Mouse (Mus musculus): ENCODE data around the gene Calcoco2. TPM values are rescaled to one million over a fixed set of nuclear protein-coding genes. Genes with fewer than 3 reads are reported as not detected.
"Not testable (repeated sequence)": the region's sequence is repeated elsewhere in the genome, so short reads cannot be mapped to it uniquely, and the experiment has no call there.

Calcoco2 gene
- polyA plus RNA-seq (2015; fragmentation: Nextera tagmentation; extraction: Ambion mirVana), result not detected in 2 replicates

GRCm38 (mm10) chr11:96111751-96112150 is at the start of gene Calcoco2:
TSS of gene Calcoco2 (minus strand) at chr11:96111964.
- Histone ChIP-seq H3K36me3 (no peaks in the 10 kb centered on the region), H3K4me2 (no peak within 1 kb of the TSS), H3K27me3 (no peaks in the 10 kb centered on the region), H3K4me1 (replicated peaks) (no peaks in the 10 kb centered on the region), H3K27ac (no peak within 1 kb of the TSS), H3K9me3 (no peaks in the 10 kb centered on the region), H3K9ac (no peak within 1 kb of the TSS), H3K4me3 (no peak within 1 kb of the TSS)
- no peak for ATAC-seq (ENCODE audit: low FRiP score)
- WGBS, result 45% methylated on average over 14 of the region's 14 CpGs

- Histone ChIP-seq H3K4me1 (replicated peaks) (peaks cover 8% of the 10 kb centered on the region; the same call in 1 of the 2 replicates), H3K36me3 (no peaks in the 10 kb centered on the region), H3K4me3 (no peak overlapping the region), H3K27me3 (peaks cover 73% of the 10 kb centered on the region), H3K9ac (no peak overlapping the region), H3K4me2 (no peak overlapping the region), H3K27ac (no peak overlapping the region), H3K9me3 (no peaks in the 10 kb centered on the region)
- ATAC-seq (ENCODE audit: low FRiP score), result no peak
- 81% methylated on average over 6 of the region's 6 CpGs for WGBS
Measured at GRCm38 (mm10) chr11:96147471-96147870, 35.7 kb upstream of the Calcoco2 start.

GRCm38 (mm10) chr11:96145622-96146270 is 34.0 kb upstream of the Calcoco2 start:
- Histone ChIP-seq H3K27ac (no peak overlapping the region), H3K27me3 (peaks cover 62% of the 10 kb centered on the region), H3K4me3 (0 out of 2 replicates have a peak overlapping the region, but pooled peaks have one; percentile 7), H3K36me3 (no peaks in the 10 kb centered on the region), H3K4me2 (peak overlapping the region; percentile 36), H3K4me1 (replicated peaks) (peaks cover 10% of the 10 kb centered on the region; the same call in 1 of the 2 replicates), H3K9ac (peak overlapping the region; percentile 39; the same call in 1 of the 2 replicates), H3K9me3 (no peaks in the 10 kb centered on the region)
- WGBS, result 4% methylated on average over 15 of the region's 15 CpGs
- 0 out of 2 replicates have a peak, but pooled peaks have one; percentile 54 for ATAC-seq (ENCODE audit: low FRiP score)

GRCm38 (mm10) chr11:96143766-96144165 is 32.0 kb upstream of the Calcoco2 start:
- H3K27ac ChIP-seq, result no peak overlapping the region
- no peak overlapping the region for H3K4me2 ChIP-seq
- 64% methylated on average over 4 of the region's 4 CpGs for WGBS
- no peak overlapping the region for H3K4me3 ChIP-seq
- ATAC-seq (ENCODE audit: low FRiP score), result no peak
- no peaks in the 10 kb centered on the region for H3K36me3 ChIP-seq
- H3K4me1 ChIP-seq (replicated peaks), result peaks cover 12% of the 10 kb centered on the region; the same call in 1 of the 2 replicates
- no peaks in the 10 kb centered on the region for H3K9me3 ChIP-seq
- H3K27me3 ChIP-seq, result peaks cover 53% of the 10 kb centered on the region
- no peak overlapping the region for H3K9ac ChIP-seq

- Histone ChIP-seq H3K9me3 (no peaks in the 10 kb centered on the region), H3K4me1 (replicated peaks) (peaks cover 8% of the 10 kb centered on the region; the same call in 1 of the 2 replicates), H3K4me2 (no peak overlapping the region), H3K27me3 (peaks cover 24% of the 10 kb centered on the region), H3K9ac (no peak overlapping the region), H3K4me3 (no peak overlapping the region), H3K36me3 (no peaks in the 10 kb centered on the region), H3K27ac (no peak overlapping the region)
- no peak for ATAC-seq (ENCODE audit: low FRiP score)
- WGBS, result 24% methylated on average over 4 of the region's 4 CpGs
Measured at GRCm38 (mm10) chr11:96140726-96141175, 29.0 kb upstream of the Calcoco2 start.

GRCm38 (mm10) chr11:96135847-96136246 is 24.1 kb upstream of the Calcoco2 start:
- H3K27ac ChIP-seq, result no peak overlapping the region
- H3K4me2 ChIP-seq, result no peak overlapping the region
- ATAC-seq (ENCODE audit: low FRiP score), result no peak
- WGBS, result 90% methylated on average over 8 of the region's 8 CpGs
- peaks cover 27% of the 10 kb centered on the region for H3K27me3 ChIP-seq
- no peak overlapping the region for H3K4me3 ChIP-seq
- H3K4me1 ChIP-seq (replicated peaks), result peaks cover 9% of the 10 kb centered on the region
- H3K9me3 ChIP-seq, result no peaks in the 10 kb centered on the region
- no peak overlapping the region for H3K9ac ChIP-seq
- no peaks in the 10 kb centered on the region for H3K36me3 ChIP-seq

GRCm38 (mm10) chr11:96133239-96133865 is 21.6 kb upstream of the Calcoco2 start, which contains the start of gene Ttll6:
TSS of gene Ttll6 (plus strand) at chr11:96133786.
- WGBS, result 20% methylated on average over 16 of the region's 16 CpGs

GRCm38 (mm10) chr11:96130606-96131005 is 18.8 kb upstream of the Calcoco2 start:
- H3K36me3 ChIP-seq, result no peaks in the 10 kb centered on the region
- H3K4me1 ChIP-seq (replicated peaks), result peaks cover 7% of the 10 kb centered on the region
- H3K9me3 ChIP-seq, result no peaks in the 10 kb centered on the region
- no peak for ATAC-seq (ENCODE audit: low FRiP score)
- H3K4me3 ChIP-seq, result no peak overlapping the region
- peaks cover 33% of the 10 kb centered on the region for H3K27me3 ChIP-seq
- H3K27ac ChIP-seq, result no peak overlapping the region
- 69% methylated on average over 10 of the region's 10 CpGs for WGBS
- H3K9ac ChIP-seq, result no peak overlapping the region
- H3K4me2 ChIP-seq, result no peak overlapping the region

More at GRCm38 (mm10) chr11:96133239-96133865, 21.6 kb upstream of the Calcoco2 start, which contains the start of gene Ttll6:
- Histone ChIP-seq H3K27ac (no peak within 1 kb of the TSS), H3K4me3 (no peak within 1 kb of the TSS), H3K36me3 (no peaks in the 10 kb centered on the region), H3K9ac (no peak within 1 kb of the TSS), H3K4me2 (peak within 1 kb of the TSS; percentile 26), H3K27me3 (peaks cover 22% of the 10 kb centered on the region), H3K9me3 (no peaks in the 10 kb centered on the region), H3K4me1 (replicated peaks) (peaks cover 7% of the 10 kb centered on the region)
- no peak for ATAC-seq (ENCODE audit: low FRiP score)

- 2% methylated on average over 45 of the region's 45 CpGs for WGBS
- Histone ChIP-seq H3K4me3 (peak overlapping the region; percentile 40), H3K9me3 (no peaks in the 10 kb centered on the region), H3K4me1 (replicated peaks) (peaks cover 11% of the 10 kb centered on the region), H3K4me2 (peak overlapping the region; percentile 75), H3K9ac (peak overlapping the region; percentile 53; the same call in 1 of the 2 replicates), H3K36me3 (no peaks in the 10 kb centered on the region), H3K27ac (no peak overlapping the region), H3K27me3 (peaks cover 62% of the 10 kb centered on the region)
- no peak for ATAC-seq (ENCODE audit: low FRiP score)
Measured at GRCm38 (mm10) chr11:96124052-96124914, 12.5 kb upstream of the Calcoco2 start.

- Histone ChIP-seq H3K4me1 (replicated peaks) (peaks cover 11% of the 10 kb centered on the region), H3K27me3 (peaks cover 62% of the 10 kb centered on the region)
- not testable (repeated sequence) for H3K4me2 ChIP-seq; H3K36me3 ChIP-seq; H3K9me3 ChIP-seq; H3K27ac ChIP-seq; H3K4me3 ChIP-seq; ATAC-seq (ENCODE audit: low FRiP score); H3K9ac ChIP-seq
- WGBS, result 80% methylated on average over 4 of the region's 4 CpGs
Measured at GRCm38 (mm10) chr11:96122806-96123205, 11.0 kb upstream of the Calcoco2 start.

- H3K9ac ChIP-seq, result no peak overlapping the region
- 66% methylated on average over 3 of the region's 3 CpGs for WGBS
- H3K9me3 ChIP-seq, result no peaks in the 10 kb centered on the region
- H3K4me3 ChIP-seq, result no peak overlapping the region
- H3K4me1 ChIP-seq (replicated peaks), result peaks cover 6% of the 10 kb centered on the region
- ATAC-seq (ENCODE audit: low FRiP score), result no peak
- no peak overlapping the region for H3K4me2 ChIP-seq
- no peak overlapping the region for H3K27ac ChIP-seq
- H3K36me3 ChIP-seq, result no peaks in the 10 kb centered on the region
- peaks cover 39% of the 10 kb centered on the region for H3K27me3 ChIP-seq
Measured at GRCm38 (mm10) chr11:96119401-96119800, 7.6 kb upstream of the Calcoco2 start.

GRCm38 (mm10) chr11:96116925-96117324 is 5.2 kb upstream of the Calcoco2 start:
- not testable (repeated sequence) for H3K27ac ChIP-seq; ATAC-seq (ENCODE audit: low FRiP score); H3K4me2 ChIP-seq; H3K4me3 ChIP-seq; H3K4me1 ChIP-seq (replicated peaks); H3K36me3 ChIP-seq; H3K9ac ChIP-seq; H3K9me3 ChIP-seq
- 80% methylated on average over 3 of the region's 3 CpGs for WGBS
- H3K27me3 ChIP-seq, result peaks cover 17% of the 10 kb centered on the region
